Mouse (Mus musculus) midbrain, embryonic 12.5 days (tissue): ENCODE measurements at regions not wholly inside any gene's neighbourhood (a gene's known extent, or its start where the extent isn't known, plus 50 kb on each side); places are given as distances from the start of the nearest gene placed in this dataset.
"Not testable (repeated sequence)": the region's sequence is repeated elsewhere in the genome, so short reads cannot be mapped to it uniquely, and the experiment has no call there.

ENCODE experiments used
- ATAC-seq: fragments of 200-750 bp; cut with Nextera tagmentation; 2 replicates; pipeline ENCODE4 v1.8.0; 2017; ENCODE audit warnings: low read depth, moderate TSS enrichment, moderate library complexity; ENCODE audit not compliant: low FRiP score
- H3K27ac ChIP-seq: fragments of 300-500 bp; sonication (generic); replicated peaks from 2 replicates; pipeline ENCODE4 v1.5.1; 2016; ENCODE audit warnings: mild to moderate bottlenecking
- H3K27me3 ChIP-seq: fragments of 300-500 bp; sonication (generic); 2 replicates; pipeline ENCODE4 v1.6.1; 2016; ENCODE audit warnings: mild to moderate bottlenecking
- H3K36me3 ChIP-seq: fragments of 300-500 bp; sonication (generic); 2 replicates; pipeline ENCODE4 v1.6.1; 2016
- H3K4me1 ChIP-seq: fragments of 300-500 bp; sonication (generic); 2 replicates; pipeline ENCODE4 v1.6.1; 2016
- H3K4me2 ChIP-seq: fragments of 300-500 bp; sonication (generic); replicated peaks from 2 replicates; pipeline ENCODE4 v1.6.1; 2016; ENCODE audit warnings: mild to moderate bottlenecking, moderate library complexity
- H3K4me3 ChIP-seq: fragments of 300-500 bp; sonication (generic); 2 replicates; pipeline ENCODE4 v1.5.1; 2016; ENCODE audit warnings: mild to moderate bottlenecking
- H3K9ac ChIP-seq: fragments of 300-500 bp; sonication (generic); replicated peaks from 2 replicates; pipeline ENCODE4 v1.6.1; 2016; ENCODE audit warnings: mild to moderate bottlenecking, moderate library complexity
- H3K9me3 ChIP-seq: fragments of 300-500 bp; sonication (generic); 2 replicates; pipeline ENCODE4 v1.6.1; 2016; ENCODE audit warnings: mild to moderate bottlenecking
- WGBS: fragments of 180-500 bp; shearing (Covaris S2); methylation state at CpG from one replicate; pipeline ENCODE4 v1.1.7; 2016; 5-methylcytosine and 5-hydroxymethylcytosine counted together

DNA sequence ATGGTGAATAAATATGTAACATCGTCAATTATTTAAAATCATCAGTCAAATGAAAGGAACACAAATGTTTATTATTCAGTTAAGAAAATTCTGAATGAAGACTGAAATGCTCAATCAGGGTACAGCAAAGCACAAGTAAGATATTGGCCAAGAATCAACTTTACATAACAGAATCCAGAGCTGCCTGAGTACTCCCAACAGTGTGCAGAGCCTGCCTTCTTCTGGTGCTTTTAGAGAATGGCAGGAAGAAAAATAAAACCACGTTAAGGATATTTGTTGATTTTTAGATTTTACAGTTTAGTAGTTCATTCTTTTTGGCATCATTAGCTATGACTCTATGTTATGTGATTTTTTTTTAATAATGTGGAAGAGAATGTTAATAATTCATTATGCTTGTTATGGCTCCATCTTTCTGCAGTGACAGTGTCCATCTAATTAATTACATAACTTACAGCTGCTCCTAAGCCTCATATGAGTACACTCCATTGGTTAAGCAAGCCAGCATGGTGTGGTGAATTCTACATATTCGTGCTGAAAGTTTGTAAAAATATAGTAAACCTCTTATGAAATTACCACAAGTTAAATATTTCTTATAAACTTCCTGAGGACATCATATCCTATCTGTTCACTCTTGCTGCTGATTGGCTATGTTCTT is 579.0 kb downstream of the Kcna4 start:
- ATAC-seq, result peak; percentile 82; the same call in 1 of the 2 replicates
- H3K27ac ChIP-seq, result no peak overlapping the region
- no peak overlapping the region for H3K4me3 ChIP-seq
- no peak overlapping the region for H3K4me2 ChIP-seq
- no peaks in the 10 kb centered on the region for H3K36me3 ChIP-seq
- no peaks in the 10 kb centered on the region for H3K9me3 ChIP-seq
- no peak overlapping the region for H3K9ac ChIP-seq
- no peaks in the 10 kb centered on the region for H3K4me1 ChIP-seq
- H3K27me3 ChIP-seq, result no peaks in the 10 kb centered on the region
- WGBS, result 50% methylated on average over 3 of the region's 3 CpGs

- Histone ChIP-seq H3K27ac (no peak overlapping the region), H3K4me2 (no peak overlapping the region), H3K9ac (no peak overlapping the region), H3K4me1 (no peaks in the 10 kb centered on the region), H3K27me3 (no peaks in the 10 kb centered on the region), H3K36me3 (no peaks in the 10 kb centered on the region), H3K4me3 (no peak overlapping the region), H3K9me3 (no peaks in the 10 kb centered on the region)
- ATAC-seq, result 0 out of 2 replicates have a peak, but pooled peaks have one; percentile 30
- 38% methylated on average over 2 of the region's 2 CpGs for WGBS
These were observed 589.2 kb downstream of the Kcna4 start for GRCm38 (mm10) chr2:107879663-107880062.

DNA sequence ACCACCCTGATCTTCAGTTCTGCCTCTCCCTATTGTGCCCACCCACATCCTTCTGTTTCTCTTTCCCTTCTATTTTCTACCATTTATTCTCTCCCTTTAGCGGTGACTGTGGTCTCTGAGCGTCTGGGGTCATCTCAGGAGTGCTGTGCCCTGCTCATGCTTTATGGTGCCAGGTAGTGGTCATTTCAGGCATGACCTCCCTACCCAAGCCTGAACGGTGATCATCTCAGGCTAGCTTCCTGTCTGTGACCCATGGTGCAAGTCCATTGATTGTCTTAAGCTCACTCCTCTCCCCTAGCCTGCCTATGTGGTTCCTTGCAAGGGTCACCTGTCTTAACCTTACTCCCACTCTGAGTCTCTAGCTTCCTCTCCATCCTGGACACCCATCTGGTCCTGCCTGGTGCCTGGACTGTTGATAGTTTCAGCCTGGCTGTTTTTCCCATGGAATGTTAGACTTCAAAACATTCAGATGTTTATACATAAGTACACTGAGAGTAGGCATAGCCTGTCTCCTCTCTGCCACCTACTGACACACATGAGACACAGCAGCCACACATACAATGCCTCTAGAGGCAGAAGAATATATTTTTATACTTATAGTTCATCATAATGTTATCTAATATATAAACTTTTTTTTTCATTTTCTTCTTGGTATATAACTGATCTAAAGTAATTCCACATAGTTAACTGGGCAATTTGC is 595.8 kb downstream of the Kcna4 start:
- Histone ChIP-seq H3K4me1 (no peaks in the 10 kb centered on the region), H3K9me3 (no peaks in the 10 kb centered on the region), H3K27me3 (no peaks in the 10 kb centered on the region), H3K36me3 (no peaks in the 10 kb centered on the region), H3K4me3 (no peak overlapping the region), H3K4me2 (no peak overlapping the region), H3K27ac (no peak overlapping the region), H3K9ac (no peak overlapping the region)
- peak; percentile 47 for ATAC-seq
- 91% methylated on average over 3 of the region's 3 CpGs for WGBS

GRCm38 (mm10) chr2:107888245-107888644 is 597.8 kb downstream of the Kcna4 start:
- no peak for ATAC-seq
- no peak overlapping the region for H3K4me2 ChIP-seq
- H3K36me3 ChIP-seq, result no peaks in the 10 kb centered on the region
- no peak overlapping the region for H3K9ac ChIP-seq
- no peak overlapping the region for H3K4me3 ChIP-seq
- no peaks in the 10 kb centered on the region for H3K27me3 ChIP-seq
- no peaks in the 10 kb centered on the region for H3K4me1 ChIP-seq
- H3K9me3 ChIP-seq, result no peaks in the 10 kb centered on the region
- no peak overlapping the region for H3K27ac ChIP-seq

DNA sequence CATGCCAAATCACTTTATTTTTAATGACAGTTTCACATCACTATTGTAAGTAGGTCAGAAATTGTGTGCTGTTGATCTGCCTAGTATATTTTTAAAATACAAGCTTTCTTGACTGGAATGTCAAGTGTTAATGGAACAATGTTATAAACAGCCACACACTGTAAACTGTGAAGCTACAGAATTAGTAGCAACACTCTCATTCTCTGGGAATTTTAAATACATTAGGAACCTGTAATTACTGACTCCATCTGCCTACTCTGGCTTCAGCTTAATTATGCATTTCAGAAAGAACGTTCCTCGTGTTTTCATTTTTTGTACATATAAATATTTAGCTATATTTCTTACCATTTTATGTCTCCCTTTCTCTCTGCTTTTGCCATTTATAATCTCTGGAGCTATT is 634.7 kb downstream of the Kcna4 start:
- Histone ChIP-seq H3K27ac (no peak overlapping the region), H3K9ac (no peak overlapping the region), H3K9me3 (peaks cover 4% of the 10 kb centered on the region; the same call in 1 of the 2 replicates), H3K4me2 (no peak overlapping the region), H3K36me3 (no peaks in the 10 kb centered on the region), H3K4me1 (no peaks in the 10 kb centered on the region), H3K27me3 (no peaks in the 10 kb centered on the region), H3K4me3 (no peak overlapping the region)
- no peak for ATAC-seq
- WGBS, result 93% methylated on average over 2 of the region's 2 CpGs

DNA sequence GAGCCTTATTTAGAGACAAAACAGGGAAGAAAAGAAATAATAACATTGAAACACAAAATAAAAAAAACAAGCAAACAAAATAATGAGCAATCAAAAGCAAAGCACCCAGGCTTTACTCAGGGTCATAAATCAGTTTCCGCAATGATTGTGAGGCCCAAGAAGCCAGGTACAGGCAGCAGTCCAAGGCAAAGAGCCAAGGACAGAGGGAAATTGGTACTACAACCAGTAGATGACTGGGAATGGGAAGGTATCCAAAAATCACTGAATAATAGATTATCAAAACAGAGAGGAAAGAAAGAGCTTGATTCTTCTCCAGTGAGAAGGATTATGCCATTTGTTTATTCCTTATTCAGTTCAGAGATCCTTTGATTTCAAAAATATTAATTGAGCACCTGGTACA is 636.2 kb downstream of the Kcna4 start:
- Histone ChIP-seq H3K9me3 (no peaks in the 10 kb centered on the region), H3K27ac (no peak overlapping the region), H3K4me2 (no peak overlapping the region), H3K36me3 (no peaks in the 10 kb centered on the region), H3K27me3 (no peaks in the 10 kb centered on the region), H3K4me3 (no peak overlapping the region), H3K4me1 (no peaks in the 10 kb centered on the region), H3K9ac (no peak overlapping the region)
- 90% methylated on average over 1 of the region's 1 CpGs for WGBS
- ATAC-seq, result no peak

DNA sequence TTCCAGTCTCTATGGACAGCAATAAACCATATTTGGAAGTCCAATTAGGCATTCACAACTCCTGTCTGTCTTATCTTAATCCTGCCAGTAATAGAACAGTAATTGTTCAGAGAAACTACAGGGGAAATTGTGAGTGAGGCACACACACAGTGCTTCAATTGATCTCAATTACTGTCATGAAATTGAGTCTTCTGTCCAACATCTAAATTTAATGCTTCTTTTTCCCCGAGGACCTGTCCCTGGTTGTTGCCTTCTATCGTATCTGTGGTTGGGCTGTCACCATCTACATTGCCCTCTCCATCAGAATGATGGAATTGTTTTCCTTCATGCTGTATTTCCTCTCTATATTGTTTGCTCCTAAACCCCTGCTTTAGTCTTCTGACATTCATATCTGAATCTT is 644.9 kb downstream of the Kcna4 start:
- H3K27me3 ChIP-seq, result no peaks in the 10 kb centered on the region
- WGBS, result 48% methylated on average over 2 of the region's 2 CpGs
- no peaks in the 10 kb centered on the region for H3K36me3 ChIP-seq
- H3K4me3 ChIP-seq, result no peak overlapping the region
- ATAC-seq, result 0 out of 2 replicates have a peak, but pooled peaks have one; percentile 41
- H3K9me3 ChIP-seq, result no peaks in the 10 kb centered on the region
- no peak overlapping the region for H3K27ac ChIP-seq
- no peak overlapping the region for H3K9ac ChIP-seq
- no peaks in the 10 kb centered on the region; the same call in 1 of the 2 replicates for H3K4me1 ChIP-seq
- H3K4me2 ChIP-seq, result no peak overlapping the region

- ATAC-seq, result no peak
- 81% methylated on average over 2 of the region's 2 CpGs for WGBS
These were observed 645.3 kb downstream of the Kcna4 start for GRCm38 (mm10) chr2:107935775-107936174.

GRCm38 (mm10) chr2:107941374-107941773 is 650.9 kb downstream of the Kcna4 start:
- Histone ChIP-seq H3K4me1 (0 out of 2 replicates have a peak, but pooled peaks cover 5% of the 10 kb centered on the region), H3K4me3 (no peak overlapping the region), H3K9me3 (no peaks in the 10 kb centered on the region), H3K27ac (no peak overlapping the region), H3K9ac (no peak overlapping the region), H3K27me3 (no peaks in the 10 kb centered on the region), H3K4me2 (no peak overlapping the region), H3K36me3 (no peaks in the 10 kb centered on the region)
- ATAC-seq, result no peak

More at GRCm38 (mm10) chr2:107935775-107936174, 645.3 kb downstream of the Kcna4 start:
- Histone ChIP-seq H3K9me3 (no peaks in the 10 kb centered on the region), H3K4me2 (no peak overlapping the region), H3K9ac (no peak overlapping the region), H3K4me3 (no peak overlapping the region), H3K4me1 (no peaks in the 10 kb centered on the region; the same call in 1 of the 2 replicates), H3K36me3 (no peaks in the 10 kb centered on the region), H3K27ac (no peak overlapping the region), H3K27me3 (no peaks in the 10 kb centered on the region)

DNA sequence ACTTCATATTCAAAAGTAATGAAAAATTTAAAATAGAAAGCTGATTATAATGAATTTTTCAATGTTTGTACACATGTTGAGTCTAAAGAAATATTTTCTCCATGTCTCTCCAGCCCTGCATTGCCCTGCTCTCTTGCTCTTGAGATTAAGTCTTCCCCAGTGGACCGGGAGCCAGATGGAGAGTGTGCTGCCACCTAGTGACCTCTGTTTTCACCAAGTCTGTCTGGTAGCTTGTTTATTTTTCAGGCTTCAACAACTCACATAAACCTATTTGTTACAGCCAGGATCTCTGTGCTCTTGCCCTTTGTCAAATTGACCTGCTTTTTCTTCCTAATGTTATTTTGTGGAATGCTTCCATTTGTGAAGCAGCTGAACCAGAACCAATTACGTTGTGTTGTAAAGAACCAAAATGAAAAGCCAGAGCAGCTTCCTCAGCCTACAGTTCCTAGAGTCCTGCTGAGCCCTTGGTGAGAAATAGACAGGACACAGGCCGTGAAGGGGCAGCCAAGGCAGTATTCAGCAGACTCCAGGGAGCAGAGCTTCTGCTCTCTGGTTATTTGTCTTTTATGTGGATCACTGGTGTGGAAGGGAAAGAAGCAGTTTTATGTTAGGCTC is 655.5 kb downstream of the Kcna4 start:
- Histone ChIP-seq H3K9me3 (no peaks in the 10 kb centered on the region), H3K9ac (no peak overlapping the region), H3K36me3 (no peaks in the 10 kb centered on the region), H3K4me2 (no peak overlapping the region), H3K4me1 (0 out of 2 replicates have a peak, but pooled peaks cover 5% of the 10 kb centered on the region), H3K27ac (no peak overlapping the region), H3K27me3 (no peaks in the 10 kb centered on the region), H3K4me3 (no peak overlapping the region)
- WGBS, result 0% methylated on average over 3 of the region's 3 CpGs
- peak; percentile 89 for ATAC-seq

GRCm38 (mm10) chr2:107955608-107956127 is 665.2 kb downstream of the Kcna4 start:
- H3K27me3 ChIP-seq, H3K4me2 ChIP-seq, H3K4me3 ChIP-seq, H3K27ac ChIP-seq, ATAC-seq, H3K9ac ChIP-seq, H3K9me3 ChIP-seq, H3K4me1 ChIP-seq, H3K36me3 ChIP-seq: not testable (repeated sequence)
- WGBS, result 87% methylated on average over 9 of the region's 9 CpGs

DNA sequence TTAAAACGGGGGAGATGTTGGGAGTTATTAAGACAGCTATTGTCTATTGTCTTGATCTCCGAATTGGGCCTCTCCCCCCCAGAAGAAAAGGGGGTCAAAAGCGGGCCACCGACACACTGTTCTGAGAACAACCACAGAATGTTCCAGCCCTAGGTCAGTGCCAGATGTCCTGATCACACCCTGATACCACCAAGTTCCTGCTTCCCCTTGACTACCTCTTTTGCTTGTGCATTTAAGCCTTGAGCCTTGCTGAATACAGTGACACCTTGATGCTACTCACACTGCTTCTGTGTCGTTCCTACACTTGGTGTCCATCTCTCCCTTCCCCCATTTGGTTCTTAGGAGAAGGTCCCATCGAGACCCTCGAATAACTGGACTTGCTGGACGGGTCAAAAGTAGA is 673.5 kb downstream of the Kcna4 start:
- H3K9ac ChIP-seq, H3K4me1 ChIP-seq, ATAC-seq, H3K9me3 ChIP-seq, H3K36me3 ChIP-seq, H3K27ac ChIP-seq, H3K4me3 ChIP-seq, H3K27me3 ChIP-seq, H3K4me2 ChIP-seq: not testable (repeated sequence)
- WGBS, result 91% methylated on average over 8 of the region's 8 CpGs
